Mouse (Mus musculus): ENCODE measurements around the gene Pllp. TPM values are rescaled to one million over a fixed set of nuclear protein-coding genes. Genes with fewer than 3 reads are reported as not detected.

Gene Pllp
- polyA plus RNA-seq, 1 experiment: 0.21 TPM

DNA sequence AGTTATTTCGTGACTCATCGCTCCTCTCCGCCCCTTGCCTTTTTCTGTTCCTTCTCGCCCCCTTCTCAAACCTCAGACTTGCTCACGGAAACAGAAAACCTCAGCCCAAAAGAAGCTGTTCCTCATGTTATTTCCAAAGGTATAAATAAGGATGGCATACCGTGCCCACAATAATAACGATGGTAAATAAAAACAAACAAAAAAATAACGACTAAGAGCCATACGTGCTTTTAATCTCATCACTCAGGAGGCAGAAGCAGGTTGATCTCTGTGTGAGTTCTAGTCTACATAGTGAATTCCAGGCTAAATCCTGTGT is 8.5 kb upstream of the Pllp start:
- H3K27ac ChIP-seq (ENCODE audit: insufficient read depth, low read length): no peak overlapping the region
- no peak for DNase-seq (ENCODE audit: low read depth in 1 of 2, low spot score in 2 of 2)
- 8% methylated on average over 9 of the region's 9 CpGs for WGBS
- no peak for TF ChIP-seq POLR2A (IDR thresholded peaks at IDR 0.05; ENCODE audit: low read depth, low read length)
- TF ChIP-seq CTCF (IDR thresholded peaks at IDR 0.05; ENCODE audit: extremely low read depth, insufficient read depth, insufficient read length, insufficient replicate concordance): no peak
- no peaks in the 10 kb centered on the region for H3K36me3 ChIP-seq (ENCODE audit: control insufficient read depth, insufficient read depth, low read length)
- no peaks in the 10 kb centered on the region for H3K27me3 ChIP-seq (ENCODE audit: control insufficient read depth, insufficient read depth, low read length)
- peak overlapping the region; percentile 57 for H3K4me3 ChIP-seq (ENCODE audit: extremely low read depth, insufficient read depth, insufficient read length)
- no peaks in the 10 kb centered on the region for H3K4me1 ChIP-seq (ENCODE audit: control insufficient read depth, insufficient read depth, insufficient read length)

DNA sequence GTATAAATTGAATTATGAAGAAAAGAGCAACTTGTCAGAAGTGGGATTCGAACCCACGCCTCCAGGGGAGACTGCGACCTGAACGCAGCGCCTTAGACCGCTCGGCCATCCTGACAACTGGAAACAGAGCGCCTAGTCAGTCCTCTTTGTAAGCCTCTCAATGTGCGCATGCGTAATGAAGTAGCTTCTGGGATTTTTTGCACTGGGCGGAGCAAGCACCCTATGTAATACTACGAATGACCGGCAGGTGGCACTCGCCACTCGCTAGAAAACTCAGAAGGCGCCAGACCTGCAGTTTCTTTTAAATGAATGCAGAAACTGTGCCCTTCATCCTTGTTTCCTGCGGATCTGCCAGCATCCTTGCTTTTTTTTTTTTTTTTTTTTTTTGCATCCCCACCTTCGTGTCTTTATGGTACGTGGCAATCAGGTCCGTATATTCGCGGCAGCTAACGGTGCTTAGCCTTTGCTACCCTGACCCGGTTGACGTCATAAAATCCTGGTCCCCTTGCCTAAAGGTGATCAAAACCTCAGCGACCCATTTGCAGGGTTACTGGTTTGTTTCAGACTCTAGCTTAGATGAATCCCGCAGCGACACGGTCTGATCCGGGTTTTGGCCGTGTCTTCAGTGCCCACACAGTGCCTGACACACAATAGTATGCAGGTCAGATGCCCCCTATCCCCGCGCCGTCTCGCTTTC is 8.0 kb upstream of the Pllp start:
- TF ChIP-seq CTCF (IDR thresholded peaks at IDR 0.05; ENCODE audit: extremely low read depth, insufficient read depth, insufficient read length, insufficient replicate concordance) (peak; percentile 87; the same call in 1 of the 2 replicates), POLR2A (IDR thresholded peaks at IDR 0.05; ENCODE audit: low read depth, low read length) (no peak)
- Histone ChIP-seq H3K27ac (ENCODE audit: insufficient read depth, low read length) (no peak overlapping the region), H3K27me3 (ENCODE audit: control insufficient read depth, insufficient read depth, low read length) (no peaks in the 10 kb centered on the region), H3K36me3 (ENCODE audit: control insufficient read depth, insufficient read depth, low read length) (no peaks in the 10 kb centered on the region), H3K4me3 (ENCODE audit: extremely low read depth, insufficient read depth, insufficient read length) (peak overlapping the region; percentile 57), H3K4me1 (ENCODE audit: control insufficient read depth, insufficient read depth, insufficient read length) (no peaks in the 10 kb centered on the region)
- WGBS: under 1% methylated on average over 35 of the region's 35 CpGs
- peak; percentile 93 to 96 for DNase-seq (ENCODE audit: low read depth in 1 of 2, low spot score in 2 of 2)

DNA sequence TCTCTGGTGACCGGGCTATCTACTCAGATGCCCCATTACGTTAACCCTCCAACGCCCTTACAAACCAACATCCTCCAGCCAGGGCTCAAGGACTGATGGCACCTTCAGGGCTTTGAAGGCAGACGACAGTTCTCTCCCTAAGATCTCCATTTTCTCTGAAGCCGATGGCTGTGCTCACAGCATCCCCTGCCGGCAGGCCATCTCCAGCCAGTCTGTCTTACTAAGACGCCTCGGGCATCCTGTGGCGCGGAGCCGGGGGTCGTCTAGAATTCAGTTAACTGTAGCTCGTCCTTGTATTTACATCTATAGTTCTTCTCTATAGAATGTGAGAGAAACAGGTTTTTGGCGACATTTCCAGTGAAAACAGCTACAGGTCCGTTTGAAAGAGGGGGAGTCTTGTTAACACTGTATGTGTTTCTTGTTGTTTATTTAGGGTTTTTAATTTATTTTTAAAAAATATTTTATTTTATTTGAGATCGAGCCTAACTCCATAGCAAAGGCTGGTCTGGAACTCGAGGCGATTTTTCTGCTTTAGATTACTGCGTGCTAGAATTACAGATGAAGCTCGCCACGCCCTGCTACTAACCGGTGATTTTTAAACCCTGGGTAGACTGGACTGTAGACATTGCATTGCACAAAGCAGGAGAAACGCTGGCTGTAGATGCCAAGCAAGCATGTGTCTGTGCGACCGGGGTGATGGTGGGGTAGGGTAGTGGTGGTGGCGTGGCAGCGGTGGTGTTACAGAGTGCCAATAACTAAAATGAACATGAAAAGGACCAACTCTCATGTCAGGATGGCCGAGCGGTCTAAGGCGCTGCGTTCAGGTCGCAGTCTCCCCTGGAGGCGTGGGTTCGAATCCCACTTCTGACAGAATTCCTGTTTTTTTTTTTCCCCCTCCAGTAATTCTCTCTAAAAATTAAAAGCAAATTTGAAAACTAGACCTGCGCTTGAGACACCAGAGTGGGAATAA is 7.1 kb upstream of the Pllp start:
- under 1% methylated on average over 35 of the region's 35 CpGs for WGBS
- no peak for TF ChIP-seq POLR2A (IDR thresholded peaks at IDR 0.05; ENCODE audit: low read depth, low read length)
- peak; percentile 81; the same call in 1 of the 2 replicates for TF ChIP-seq CTCF (IDR thresholded peaks at IDR 0.05; ENCODE audit: extremely low read depth, insufficient read depth, insufficient read length, insufficient replicate concordance)
- H3K4me3 ChIP-seq (ENCODE audit: extremely low read depth, insufficient read depth, insufficient read length): peak overlapping the region; percentile 65
- H3K27me3 ChIP-seq (ENCODE audit: control insufficient read depth, insufficient read depth, low read length): no peaks in the 10 kb centered on the region
- H3K27ac ChIP-seq (ENCODE audit: insufficient read depth, low read length): peak overlapping the region; percentile 33
- H3K4me1 ChIP-seq (ENCODE audit: control insufficient read depth, insufficient read depth, insufficient read length): no peaks in the 10 kb centered on the region
- peak; percentile 63 to 79 for DNase-seq (ENCODE audit: low read depth in 1 of 2, low spot score in 2 of 2)
- H3K36me3 ChIP-seq (ENCODE audit: control insufficient read depth, insufficient read depth, low read length): no peaks in the 10 kb centered on the region

DNA sequence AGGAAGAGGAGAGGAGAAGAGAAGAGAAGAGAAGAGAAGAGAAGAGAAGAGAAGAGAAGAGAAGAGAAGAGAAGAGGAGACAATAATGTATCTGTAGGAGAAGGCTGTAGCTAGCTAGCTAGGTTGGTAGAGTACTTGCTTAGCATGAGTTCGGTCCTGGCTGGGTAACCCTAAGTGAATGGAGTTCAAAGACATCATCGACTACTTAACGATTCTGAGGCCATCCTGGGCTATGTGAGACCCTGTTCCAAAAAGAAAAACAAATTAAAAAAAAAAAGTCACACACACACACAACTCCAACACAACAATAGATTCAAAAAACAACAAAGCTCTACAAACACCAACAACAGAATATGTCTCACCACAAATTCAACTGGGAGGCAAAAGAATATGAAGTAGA is 6.1 kb upstream of the Pllp start:
- 79% methylated on average over 3 of the region's 3 CpGs for WGBS
- no peak for DNase-seq (ENCODE audit: low read depth in 1 of 2, low spot score in 2 of 2)
- Histone ChIP-seq H3K27me3 (ENCODE audit: control insufficient read depth, insufficient read depth, low read length) (no peaks in the 10 kb centered on the region), H3K4me3 (ENCODE audit: extremely low read depth, insufficient read depth, insufficient read length) (no peak overlapping the region), H3K36me3 (ENCODE audit: control insufficient read depth, insufficient read depth, low read length) (no peaks in the 10 kb centered on the region), H3K4me1 (ENCODE audit: control insufficient read depth, insufficient read depth, insufficient read length) (no peaks in the 10 kb centered on the region), H3K27ac (ENCODE audit: insufficient read depth, low read length) (no peak overlapping the region)
- TF ChIP-seq CTCF (IDR thresholded peaks at IDR 0.05; ENCODE audit: extremely low read depth, insufficient read depth, insufficient read length, insufficient replicate concordance): no peak
- no peak for TF ChIP-seq POLR2A (IDR thresholded peaks at IDR 0.05; ENCODE audit: low read depth, low read length)

DNA sequence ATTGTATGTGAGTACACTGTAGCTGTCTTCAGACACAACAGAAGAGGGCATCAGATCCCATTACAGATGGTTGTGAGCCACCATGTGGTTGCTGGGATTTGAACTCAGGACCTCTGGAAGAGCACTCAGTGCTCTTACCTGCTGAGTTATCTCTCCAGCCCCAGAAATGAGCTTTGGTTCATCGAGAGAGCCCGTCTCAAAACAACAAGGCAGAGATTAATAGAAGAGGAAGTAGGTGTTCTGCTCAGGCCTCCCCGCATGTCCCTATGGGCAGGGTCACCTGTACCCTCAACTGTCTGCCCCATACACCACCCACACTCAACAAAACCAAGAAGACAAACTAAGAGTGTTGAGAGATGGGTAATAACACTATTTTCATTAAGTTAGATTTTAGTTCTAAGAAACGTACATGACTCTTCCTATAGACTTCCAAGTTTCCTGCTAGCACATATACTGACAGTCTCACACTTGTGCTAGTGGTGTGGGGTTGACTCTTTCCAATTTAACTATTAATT is 4.4 kb upstream of the Pllp start:
- peaks cover 6% of the 10 kb centered on the region for H3K4me1 ChIP-seq (ENCODE audit: control insufficient read depth, insufficient read depth, insufficient read length)
- no peaks in the 10 kb centered on the region for H3K36me3 ChIP-seq (ENCODE audit: control insufficient read depth, insufficient read depth, low read length)
- peaks cover 8% of the 10 kb centered on the region for H3K27me3 ChIP-seq (ENCODE audit: control insufficient read depth, insufficient read depth, low read length)
- 32% methylated on average over 4 of the region's 4 CpGs for WGBS
- no peak for DNase-seq (ENCODE audit: low read depth in 1 of 2, low spot score in 2 of 2)
- TF ChIP-seq POLR2A (IDR thresholded peaks at IDR 0.05; ENCODE audit: low read depth, low read length) (no peak), CTCF (IDR thresholded peaks at IDR 0.05; ENCODE audit: extremely low read depth, insufficient read depth, insufficient read length, insufficient replicate concordance) (no peak)
- no peak overlapping the region for H3K4me3 ChIP-seq (ENCODE audit: extremely low read depth, insufficient read depth, insufficient read length)
- no peak overlapping the region for H3K27ac ChIP-seq (ENCODE audit: insufficient read depth, low read length)

DNA sequence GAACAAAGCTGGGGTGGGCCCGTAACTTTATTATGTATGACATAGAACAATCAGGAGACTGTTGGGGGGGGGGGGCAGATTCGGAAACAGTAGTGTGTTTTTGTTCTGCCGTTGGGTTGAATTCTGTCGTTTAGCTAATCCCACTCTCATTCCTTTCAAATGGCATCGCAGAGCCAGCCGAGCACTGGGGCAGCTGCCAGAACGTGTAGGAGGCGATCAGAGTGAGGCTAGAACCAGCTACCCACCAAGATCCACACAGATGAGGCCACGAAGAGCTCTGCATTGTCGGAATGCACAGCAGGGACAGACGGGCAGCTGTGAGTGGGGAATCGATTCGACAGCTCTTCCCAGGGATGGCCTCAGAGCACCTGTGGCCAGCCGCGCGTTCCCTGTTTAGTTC is 3.3 kb upstream of the Pllp start:
- peaks cover 8% of the 10 kb centered on the region for H3K4me1 ChIP-seq (ENCODE audit: control insufficient read depth, insufficient read depth, insufficient read length)
- peaks cover 12% of the 10 kb centered on the region for H3K27me3 ChIP-seq (ENCODE audit: control insufficient read depth, insufficient read depth, low read length)
- no peak for DNase-seq (ENCODE audit: low read depth in 1 of 2, low spot score in 2 of 2)
- no peak overlapping the region for H3K4me3 ChIP-seq (ENCODE audit: extremely low read depth, insufficient read depth, insufficient read length)
- TF ChIP-seq CTCF (IDR thresholded peaks at IDR 0.05; ENCODE audit: extremely low read depth, insufficient read depth, insufficient read length, insufficient replicate concordance) (no peak), POLR2A (IDR thresholded peaks at IDR 0.05; ENCODE audit: low read depth, low read length) (no peak)
- WGBS: 87% methylated on average over 16 of the region's 16 CpGs
- no peaks in the 10 kb centered on the region for H3K36me3 ChIP-seq (ENCODE audit: control insufficient read depth, insufficient read depth, low read length)
- no peak overlapping the region for H3K27ac ChIP-seq (ENCODE audit: insufficient read depth, low read length)
